Mouse (Mus musculus): Measurements from ENCODE around the gene Stmn1. TPM values are rescaled to one million over a fixed set of nuclear protein-coding genes. Genes with fewer than 3 reads are reported as not detected.
A peak's percentile ranks its signal among the peaks of the same experiment; 100 is the strongest.

The Stmn1 gene
- polyA plus RNA-seq, 1 experiment from 2014 or later = 924 TPM

DNA sequence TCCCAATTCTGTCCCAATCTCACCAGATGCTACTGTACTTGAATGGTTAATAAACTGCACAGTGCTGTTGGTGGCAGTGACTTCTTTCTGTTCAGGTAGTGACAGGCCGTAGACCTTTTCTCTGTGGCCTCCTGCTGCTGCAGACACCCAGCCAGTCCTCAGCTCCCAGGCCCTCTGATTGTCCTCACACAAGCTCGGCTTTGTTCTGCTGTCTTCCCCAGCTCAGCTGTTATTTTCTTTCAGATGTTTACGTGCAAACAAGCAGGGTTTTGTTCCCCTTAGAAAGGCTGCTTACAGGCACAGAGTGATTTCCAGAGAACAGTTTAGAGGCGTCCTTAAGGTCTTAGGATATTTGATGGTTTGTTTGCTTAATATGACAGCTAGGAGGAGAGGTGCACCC is 5.6 kb downstream of the Stmn1 start:
- no peaks in the 10 kb centered on the region for H3K27me3 ChIP-seq (replicated peaks)
- 80% methylated on average over 4 of the region's 4 CpGs for WGBS
- 0 out of 2 replicates have a peak, but pooled peaks cover 3% of the 10 kb centered on the region for H3K9me3 ChIP-seq (replicated peaks)
- H3K4me2 ChIP-seq = no peak overlapping the region
- no peak for ATAC-seq (ENCODE audit: insufficient number of reproducible peaks, low FRiP score)
- no peak overlapping the region for H3K27ac ChIP-seq (ENCODE audit: poor library complexity, severe bottlenecking)
- H3K4me1 ChIP-seq (replicated peaks) = peaks cover 7% of the 10 kb centered on the region
- no peak overlapping the region for H3K9ac ChIP-seq
- H3K36me3 ChIP-seq = peaks cover 61% of the 10 kb centered on the region
- no peak overlapping the region for H3K4me3 ChIP-seq

DNA sequence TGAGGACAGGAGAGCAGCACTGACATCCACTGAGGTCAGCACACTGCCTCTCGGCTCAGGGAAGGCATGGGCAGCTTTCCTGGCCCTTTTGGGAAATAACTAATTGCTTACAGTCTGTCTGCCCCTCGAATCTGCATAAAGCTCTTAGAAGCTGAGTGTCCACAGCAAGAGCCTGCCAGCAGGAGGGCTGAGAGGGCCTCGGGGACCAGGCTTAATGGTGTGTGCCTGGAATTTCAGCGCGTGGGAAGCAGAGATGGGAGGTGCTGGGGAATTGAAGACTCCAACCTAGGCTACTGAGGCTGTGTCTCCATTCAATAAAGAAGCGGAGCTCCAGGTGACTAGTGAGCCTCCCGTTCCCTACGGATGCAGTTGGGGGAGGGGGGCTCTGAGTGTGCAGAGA is 6.1 kb downstream of the Stmn1 start:
- H3K27ac ChIP-seq (ENCODE audit: poor library complexity, severe bottlenecking) = no peak overlapping the region
- peaks cover 6% of the 10 kb centered on the region for H3K4me1 ChIP-seq (replicated peaks)
- no peak overlapping the region for H3K4me2 ChIP-seq
- H3K27me3 ChIP-seq (replicated peaks) = no peaks in the 10 kb centered on the region
- 0 out of 2 replicates have a peak, but pooled peaks cover 3% of the 10 kb centered on the region for H3K9me3 ChIP-seq (replicated peaks)
- ATAC-seq (ENCODE audit: insufficient number of reproducible peaks, low FRiP score) = no peak
- WGBS = 78% methylated on average over 8 of the region's 8 CpGs
- H3K9ac ChIP-seq = no peak overlapping the region
- H3K4me3 ChIP-seq = no peak overlapping the region
- H3K36me3 ChIP-seq = peaks cover 61% of the 10 kb centered on the region

DNA sequence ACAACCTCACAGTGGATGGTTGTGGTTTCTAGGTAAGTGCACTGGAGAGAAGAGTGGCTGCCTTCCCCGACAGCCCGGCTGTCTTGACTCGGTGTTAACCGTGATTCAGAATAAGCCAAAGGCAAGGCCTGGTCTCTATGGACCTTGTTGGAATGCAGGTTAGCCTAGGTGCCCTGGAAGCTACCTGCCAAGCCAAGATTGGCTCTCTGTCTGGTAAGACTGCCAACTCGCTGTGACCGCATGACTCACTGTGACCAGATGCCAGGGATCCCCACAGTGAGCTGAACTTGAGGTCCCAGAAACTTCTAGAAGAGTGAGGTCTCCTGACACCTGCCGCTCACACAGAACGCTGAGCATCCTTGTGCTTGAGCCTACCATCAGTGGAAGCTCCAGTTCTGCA is 8.8 kb downstream of the Stmn1 start:
- H3K4me2 ChIP-seq = no peak overlapping the region
- WGBS = 92% methylated on average over 8 of the region's 8 CpGs
- no peaks in the 10 kb centered on the region for H3K27me3 ChIP-seq (replicated peaks)
- H3K4me1 ChIP-seq (replicated peaks) = no peaks in the 10 kb centered on the region
- H3K9me3 ChIP-seq (replicated peaks) = no peaks in the 10 kb centered on the region
- peaks cover 50% of the 10 kb centered on the region for H3K36me3 ChIP-seq
- no peak for ATAC-seq (ENCODE audit: insufficient number of reproducible peaks, low FRiP score)
- H3K4me3 ChIP-seq = no peak overlapping the region
- no peak overlapping the region for H3K27ac ChIP-seq (ENCODE audit: poor library complexity, severe bottlenecking)
- no peak overlapping the region for H3K9ac ChIP-seq

DNA sequence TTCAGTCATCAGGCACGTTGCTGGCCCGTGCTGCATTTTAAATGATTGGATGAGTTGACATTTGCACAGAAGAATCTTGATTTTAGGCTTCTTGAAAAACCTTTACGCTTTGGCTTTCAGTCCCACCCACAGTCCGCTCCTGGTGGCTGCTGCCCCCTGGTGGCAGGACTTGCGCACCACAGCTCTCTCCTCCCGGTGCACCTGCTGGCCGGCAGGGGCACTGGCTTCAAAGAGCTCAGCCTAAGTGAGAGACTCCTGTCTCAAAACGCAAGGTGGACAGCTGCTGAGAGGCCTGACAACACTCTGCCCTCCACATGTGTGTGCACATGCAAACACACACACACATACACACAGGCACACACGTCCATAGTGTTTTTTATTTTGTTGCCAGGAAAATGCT is 9.9 kb downstream of the Stmn1 start:
- peak; percentile 70; the same call in 1 of the 2 replicates for ATAC-seq (ENCODE audit: insufficient number of reproducible peaks, low FRiP score)
- WGBS = 7% methylated on average over 9 of the region's 9 CpGs
- H3K36me3 ChIP-seq = peaks cover 39% of the 10 kb centered on the region
- 0 out of 2 replicates have a peak, but pooled peaks cover 6% of the 10 kb centered on the region for H3K27me3 ChIP-seq (replicated peaks)
- H3K27ac ChIP-seq (ENCODE audit: poor library complexity, severe bottlenecking) = no peak overlapping the region
- H3K9me3 ChIP-seq (replicated peaks) = no peaks in the 10 kb centered on the region
- H3K9ac ChIP-seq = peak overlapping the region; percentile 43; the same call in 1 of the 2 replicates
- no peaks in the 10 kb centered on the region for H3K4me1 ChIP-seq (replicated peaks)
- H3K4me2 ChIP-seq = no peak overlapping the region
- no peak overlapping the region for H3K4me3 ChIP-seq

- Histone ChIP-seq H3K27ac (ENCODE audit: poor library complexity, severe bottlenecking) (no peak overlapping the region), H3K4me1 (replicated peaks) (no peaks in the 10 kb centered on the region), H3K36me3 (peaks cover 25% of the 10 kb centered on the region), H3K27me3 (replicated peaks) (0 out of 2 replicates have a peak, but pooled peaks cover 6% of the 10 kb centered on the region), H3K9ac (no peak overlapping the region), H3K4me2 (no peak overlapping the region), H3K4me3 (no peak overlapping the region), H3K9me3 (replicated peaks) (no peaks in the 10 kb centered on the region)
- WGBS = 80% methylated on average over 4 of the region's 4 CpGs
- ATAC-seq (ENCODE audit: insufficient number of reproducible peaks, low FRiP score) = no peak
Measured at GRCm38 (mm10) chr4:134479839-134480238, 11.7 kb downstream of the Stmn1 start.

GRCm38 (mm10) chr4:134480864-134481263 is 12.7 kb downstream of the Stmn1 start:
- H3K36me3 ChIP-seq = peaks cover 14% of the 10 kb centered on the region
- no peaks in the 10 kb centered on the region for H3K4me1 ChIP-seq (replicated peaks)
- H3K9me3 ChIP-seq (replicated peaks) = no peaks in the 10 kb centered on the region
- no peak overlapping the region for H3K9ac ChIP-seq
- no peak overlapping the region for H3K4me3 ChIP-seq
- no peak for ATAC-seq (ENCODE audit: insufficient number of reproducible peaks, low FRiP score)
- 0 out of 2 replicates have a peak, but pooled peaks cover 6% of the 10 kb centered on the region for H3K27me3 ChIP-seq (replicated peaks)
- H3K27ac ChIP-seq (ENCODE audit: poor library complexity, severe bottlenecking) = no peak overlapping the region
- no peak overlapping the region for H3K4me2 ChIP-seq
- WGBS = 21% methylated on average over 6 of the region's 6 CpGs

DNA sequence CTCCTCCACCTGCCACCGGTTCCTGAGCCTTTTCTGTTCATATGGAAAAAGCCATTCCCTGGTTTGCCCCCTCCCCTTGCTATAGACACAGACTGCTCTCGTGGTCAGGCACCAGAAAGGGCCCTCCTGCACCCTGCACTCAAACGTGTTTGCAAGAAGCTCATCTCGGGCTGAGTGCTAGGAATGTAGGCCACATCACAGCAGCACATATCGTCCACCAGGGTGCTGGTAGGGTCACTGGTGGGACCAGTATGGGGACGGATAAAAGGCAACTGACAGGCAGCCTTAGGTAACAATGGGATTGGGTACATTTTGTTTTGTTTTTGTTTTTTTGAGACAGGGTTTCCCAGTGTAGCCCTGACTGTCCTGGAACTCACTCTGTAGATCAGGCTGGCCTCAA is 13.2 kb downstream of the Stmn1 start:
- ATAC-seq (ENCODE audit: insufficient number of reproducible peaks, low FRiP score) = no peak

GRCm38 (mm10) chr4:134482442-134482841 is 14.3 kb downstream of the Stmn1 start:
- no peak overlapping the region for H3K9ac ChIP-seq
- H3K9me3 ChIP-seq (replicated peaks) = no peaks in the 10 kb centered on the region
- H3K27ac ChIP-seq (ENCODE audit: poor library complexity, severe bottlenecking) = no peak overlapping the region
- no peak overlapping the region for H3K4me3 ChIP-seq
- 76% methylated on average over 8 of the region's 8 CpGs for whole genome bisulfite sequencing
- H3K36me3 ChIP-seq = no peaks in the 10 kb centered on the region
- ATAC-seq (ENCODE audit: insufficient number of reproducible peaks, low FRiP score) = no peak
- 0 out of 2 replicates have a peak, but pooled peaks cover 6% of the 10 kb centered on the region for H3K27me3 ChIP-seq (replicated peaks)
- no peak overlapping the region for H3K4me2 ChIP-seq
- no peaks in the 10 kb centered on the region for H3K4me1 ChIP-seq (replicated peaks)

More for the DNA sequence above, 13.2 kb downstream of the Stmn1 start:
- Histone ChIP-seq H3K9ac (no peak overlapping the region), H3K4me2 (no peak overlapping the region), H3K9me3 (replicated peaks) (no peaks in the 10 kb centered on the region), H3K4me1 (replicated peaks) (no peaks in the 10 kb centered on the region), H3K4me3 (no peak overlapping the region), H3K36me3 (peaks cover 10% of the 10 kb centered on the region), H3K27me3 (replicated peaks) (0 out of 2 replicates have a peak, but pooled peaks cover 6% of the 10 kb centered on the region), H3K27ac (ENCODE audit: poor library complexity, severe bottlenecking) (no peak overlapping the region)
- WGBS = 56% methylated on average over 6 of the region's 6 CpGs

DNA sequence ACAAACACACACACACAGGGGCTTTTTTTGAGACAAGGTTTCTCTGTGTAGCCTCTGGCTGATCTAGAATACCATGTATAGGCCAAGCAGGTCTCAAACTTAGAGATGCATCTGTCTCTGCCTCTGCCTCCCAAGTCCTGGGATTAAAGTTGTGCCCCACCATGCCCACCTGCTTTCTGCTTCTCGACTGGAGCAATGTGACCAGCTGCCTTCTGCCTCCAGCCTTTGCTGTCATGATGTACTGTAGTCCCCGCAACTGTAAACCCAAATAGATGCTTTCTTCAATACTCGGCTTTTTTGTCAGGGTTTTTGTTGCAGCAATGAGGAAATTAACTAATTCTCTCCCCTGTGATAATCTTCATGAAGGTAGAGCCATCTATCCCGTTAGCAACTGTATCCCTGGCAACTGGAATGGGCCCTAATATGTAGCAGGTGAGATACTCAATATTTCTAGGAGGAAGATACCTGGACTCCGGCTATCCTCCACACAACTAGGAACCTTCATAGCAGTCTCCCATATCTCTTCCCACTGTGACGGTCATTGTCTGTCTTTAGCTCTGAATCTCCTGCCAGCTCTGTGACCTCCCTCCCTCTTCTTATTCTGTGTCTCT is 15.1 kb downstream of the Stmn1 start:
- Histone ChIP-seq H3K27me3 (replicated peaks) (0 out of 2 replicates have a peak, but pooled peaks cover 6% of the 10 kb centered on the region), H3K9ac (no peak overlapping the region), H3K9me3 (replicated peaks) (no peaks in the 10 kb centered on the region), H3K4me3 (no peak overlapping the region), H3K4me1 (replicated peaks) (no peaks in the 10 kb centered on the region), H3K27ac (ENCODE audit: poor library complexity, severe bottlenecking) (no peak overlapping the region), H3K36me3 (no peaks in the 10 kb centered on the region), H3K4me2 (0 out of 2 replicates have a peak overlapping the region, but pooled peaks have one; percentile 2)
- 64% methylated on average over 6 of the region's 6 CpGs for WGBS
- no peak for ATAC-seq (ENCODE audit: insufficient number of reproducible peaks, low FRiP score)

DNA sequence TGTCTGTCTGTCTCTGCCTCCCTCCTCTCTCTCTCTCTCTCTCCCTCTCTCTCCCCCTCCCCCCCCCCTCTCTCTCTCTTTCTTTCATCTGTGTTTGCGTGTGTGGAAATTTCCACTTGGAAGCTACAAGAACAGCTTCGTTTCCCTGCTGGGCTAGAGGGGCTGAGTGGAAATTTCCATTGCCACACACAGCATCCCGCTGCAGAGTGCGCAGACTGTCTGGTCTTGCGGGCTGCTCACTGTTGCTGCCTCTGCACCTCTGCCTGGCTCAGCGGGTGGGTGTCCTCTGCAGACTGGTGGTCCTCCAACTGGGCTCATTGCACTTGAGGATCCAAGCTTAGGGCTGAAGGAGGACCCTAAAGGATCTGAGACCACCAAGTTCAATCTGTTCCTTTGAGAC is 15.6 kb downstream of the Stmn1 start:
- Histone ChIP-seq H3K4me3 (no peak overlapping the region), H3K9ac (no peak overlapping the region), H3K27me3 (replicated peaks) (0 out of 2 replicates have a peak, but pooled peaks cover 6% of the 10 kb centered on the region), H3K27ac (ENCODE audit: poor library complexity, severe bottlenecking) (no peak overlapping the region), H3K4me1 (replicated peaks) (no peaks in the 10 kb centered on the region), H3K36me3 (no peaks in the 10 kb centered on the region), H3K9me3 (replicated peaks) (no peaks in the 10 kb centered on the region), H3K4me2 (0 out of 2 replicates have a peak overlapping the region, but pooled peaks have one; percentile 2)
- ATAC-seq (ENCODE audit: insufficient number of reproducible peaks, low FRiP score) = no peak
- WGBS = 33% methylated on average over 6 of the region's 6 CpGs

- 0 out of 2 replicates have a peak, but pooled peaks cover 6% of the 10 kb centered on the region for H3K27me3 ChIP-seq (replicated peaks)
- no peaks in the 10 kb centered on the region for H3K4me1 ChIP-seq (replicated peaks)
- H3K9me3 ChIP-seq (replicated peaks) = no peaks in the 10 kb centered on the region
- H3K36me3 ChIP-seq = no peaks in the 10 kb centered on the region
- 75% methylated on average over 10 of the region's 10 CpGs for WGBS
- H3K9ac ChIP-seq = no peak overlapping the region
- H3K4me3 ChIP-seq = no peak overlapping the region
- H3K4me2 ChIP-seq = no peak overlapping the region
- no peak overlapping the region for H3K27ac ChIP-seq (ENCODE audit: poor library complexity, severe bottlenecking)
- ATAC-seq (ENCODE audit: insufficient number of reproducible peaks, low FRiP score) = no peak
Measured at GRCm38 (mm10) chr4:134484231-134484630, 16.1 kb downstream of the Stmn1 start.

Measured in heart, embryonic 12.5 days (tissue).